ENCODE assay signal across 9 mouse cellular contexts in genomic region chr11:43569595-43569994, GRCm38 (mm10). TPM values are rescaled to one million over a fixed set of nuclear protein-coding genes. Genes with fewer than 3 reads are reported as not detected.
DNase-seq lines count a peak whose midpoint lies in the region; ATAC-seq and TF ChIP-seq lines count a peak whose summit lies in the region.
"Had no signal": no experiment of that assay in that cellular context is flagged by ENCODE, and none has a peak within 500 bp of the region (broad histone marks: within the 10 kb centered on the region; RNA-seq: fewer than 3 reads in every experiment).

No protein-coding gene starts in this region.

- no peaks in the 10 kb centered on the region for H3K36me3 ChIP-seq in hindbrain, embryonic 13.5 days

- peaks cover 57% of the 10 kb centered on the region for H3K4me1 ChIP-seq in hindbrain, embryonic 13.5 days (replicated peaks)

- H3K27ac ChIP-seq in gastrocnemius, adult 2 months = peak overlapping the region; percentile 74
- peak overlapping the region; percentile 72 for H3K27ac ChIP-seq in hindbrain, embryonic 13.5 days

- intact Hi-C loops in gastrocnemius, adult 2 months (cut with DNase I) = no loop called here
- intact Hi-C loops in left cerebral cortex, postnatal 14 days (cut with DNase I) = no loop called here

- no peak for TF ChIP-seq CTCF in gastrocnemius, adult 2 months (IDR thresholded peaks at IDR 0.05)

- peak; percentile 11; the same call in 1 of the 2 replicates for ATAC-seq in hindbrain, embryonic 13.5 days (ENCODE audit: low FRiP score)

- 76% methylated on average over 11 of the region's 11 CpGs for WGBS in hindbrain, embryonic 13.5 days

- no peaks in the 10 kb centered on the region for H3K27me3 ChIP-seq in hindbrain, embryonic 13.5 days

- H3K9me3 ChIP-seq in hindbrain, embryonic 13.5 days = no peaks in the 10 kb centered on the region

- peak; percentile 83 for DNase-seq in adrenal gland, adult 2 months
- peak; percentile 88 for DNase-seq in cerebellum, adult 11 months
- DNase-seq in gastrocnemius, adult 2 months = peak; percentile 76
- peak; percentile 41 to 54 for DNase-seq in left cerebral cortex, postnatal 14 days (ENCODE audit: low spot score in 2 of 2)
- DNase-seq in lung, postnatal 36 days = peak; percentile 94
- peak; percentile 9 for DNase-seq in testis, postnatal 14 days (ENCODE audit: low spot score)
- DNase-seq in T-cell, adult 2 months (ENCODE audit: low spot score) = no peak

- peak overlapping the region; percentile 31 for H3K4me3 ChIP-seq in gastrocnemius, adult 2 months
- H3K4me3 ChIP-seq in hindbrain, embryonic 13.5 days = no peak overlapping the region

- H3K9ac ChIP-seq in hindbrain, embryonic 13.5 days = no peak overlapping the region

- H3K4me2 ChIP-seq in hindbrain, embryonic 13.5 days = no peak overlapping the region

RNA-seq across cellular contexts. Expression of gene 4933415A04Rik, which starts 17.2 kb away (rescaled TPM):
- under 1 TPM; 0.32 to 0.45 TPM for total RNA-seq in adrenal gland, adult 2 months (2021)
- 0.08 and 0.23 TPM in 2 replicates for polyA plus RNA-seq in adrenal gland, adult 2 months (2012; rRNA removed)
- not detected for total RNA-seq in gastrocnemius, adult 2 months (2021)
- polyA plus RNA-seq in hindbrain, embryonic 13.5 days (2015; fragmentation: Nextera tagmentation; extraction: Ambion mirVana) = 6.1 and 7.2 TPM in 2 replicates
- 1 to 10 TPM; 1.1 TPM for total RNA-seq in left cerebral cortex, postnatal 14 days (2021)

RNA-seq across cellular contexts. Expression of gene Fabp6, which starts 31.7 kb away (rescaled TPM):
- total RNA-seq in adrenal gland, adult 2 months (2021) = not detected
- not detected in 2 replicates for polyA plus RNA-seq in adrenal gland, adult 2 months (2012; rRNA removed)
- not detected for total RNA-seq in gastrocnemius, adult 2 months (2021)
- not detected in 2 replicates for polyA plus RNA-seq in hindbrain, embryonic 13.5 days (2015; fragmentation: Nextera tagmentation; extraction: Ambion mirVana)
- not detected for total RNA-seq in left cerebral cortex, postnatal 14 days (2021)
- total RNA-seq: gastrocnemius, postnatal 4 days had no signal

RNA-seq across cellular contexts. Expression of gene Ccnjl, which starts 41.0 kb away (rescaled TPM):
- 1 to 10 TPM; 2.0 to 2.4 TPM for total RNA-seq in adrenal gland, adult 2 months (2021)
- polyA plus RNA-seq in adrenal gland, adult 2 months (2012; rRNA removed) = 3.1 and 3.2 TPM in 2 replicates
- under 1 TPM in 1 of 2 experiments, not detected in 1; 0.33 TPM for total RNA-seq in gastrocnemius, adult 2 months (2021)
- 18.5 and 20.8 TPM in 2 replicates for polyA plus RNA-seq in hindbrain, embryonic 13.5 days (2015; fragmentation: Nextera tagmentation; extraction: Ambion mirVana)
- 1 to 10 TPM; 5.6 to 6.2 TPM for total RNA-seq in left cerebral cortex, postnatal 14 days (2021)
